Mouse (Mus musculus) kidney, postnatal 25 days (tissue): ENCODE data around the gene Cemip2.

Experiments used
- DNase-seq, 2 experiments: peaks; one replicate each; pipeline ENCODE4 v3.0.0; 2021; ENCODE audit warnings: mixed read lengths in 2 of 2

Gene Cemip2

GRCm38 (mm10) chr19:21780663-21781062 is 2.5 kb downstream of the Cemip2 start:
- peak; percentile 24 to 45 for DNase-seq

- DNase-seq, result no peak
Observed at GRCm38 (mm10) chr19:21781066-21781786, 3.1 kb downstream of the Cemip2 start.

- DNase-seq, result no peak
Observed at GRCm38 (mm10) chr19:21781787-21782432, 3.8 kb downstream of the Cemip2 start.

- no peak for DNase-seq
Observed at GRCm38 (mm10) chr19:21783717-21784116, 5.6 kb downstream of the Cemip2 start.

- peak; percentile 73 to 90 for DNase-seq
Observed at GRCm38 (mm10) chr19:21784331-21785131, 6.4 kb downstream of the Cemip2 start.

GRCm38 (mm10) chr19:21785132-21785528 is 7.0 kb downstream of the Cemip2 start:
- DNase-seq, result peak in 1 of 2 experiments; percentile 18

- DNase-seq, result no peak
Observed at GRCm38 (mm10) chr19:21787004-21787480, 8.9 kb downstream of the Cemip2 start.

GRCm38 (mm10) chr19:21788999-21789398 is 10.9 kb downstream of the Cemip2 start:
- DNase-seq, result no peak

GRCm38 (mm10) chr19:21789676-21790075 is 11.5 kb downstream of the Cemip2 start:
- no peak for DNase-seq

GRCm38 (mm10) chr19:21791386-21791785 is 13.2 kb downstream of the Cemip2 start:
- no peak for DNase-seq

GRCm38 (mm10) chr19:21791826-21792225 is 13.7 kb downstream of the Cemip2 start:
- no peak for DNase-seq

- no peak for DNase-seq
Observed at GRCm38 (mm10) chr19:21792587-21793175, 14.5 kb downstream of the Cemip2 start.

GRCm38 (mm10) chr19:21794569-21794968 is 16.4 kb downstream of the Cemip2 start:
- DNase-seq, result no peak

- DNase-seq, result no peak
Observed at GRCm38 (mm10) chr19:21796333-21796732, 18.2 kb downstream of the Cemip2 start.

- no peak for DNase-seq
Observed at GRCm38 (mm10) chr19:21798700-21799099, 20.6 kb downstream of the Cemip2 start.

- no peak for DNase-seq
Observed at GRCm38 (mm10) chr19:21799410-21800373, 21.6 kb downstream of the Cemip2 start.

GRCm38 (mm10) chr19:21804488-21804887 is 26.3 kb downstream of the Cemip2 start:
- peak in 1 of 2 experiments; percentile 64 for DNase-seq

- DNase-seq, result no peak
Observed at GRCm38 (mm10) chr19:21805305-21805704, 27.2 kb downstream of the Cemip2 start.

- DNase-seq, result no peak
Observed at GRCm38 (mm10) chr19:21810135-21810534, 32.0 kb downstream of the Cemip2 start.

GRCm38 (mm10) chr19:21813560-21813959 is 35.4 kb downstream of the Cemip2 start:
- DNase-seq, result no peak

- DNase-seq, result no peak
Observed at GRCm38 (mm10) chr19:21814433-21815020, 36.4 kb downstream of the Cemip2 start.
